Mouse (Mus musculus): Measurements from ENCODE around the gene H2-Aa.
A peak's percentile ranks its signal among the peaks of the same experiment; 100 is the strongest.

H2-Aa gene

DNA sequence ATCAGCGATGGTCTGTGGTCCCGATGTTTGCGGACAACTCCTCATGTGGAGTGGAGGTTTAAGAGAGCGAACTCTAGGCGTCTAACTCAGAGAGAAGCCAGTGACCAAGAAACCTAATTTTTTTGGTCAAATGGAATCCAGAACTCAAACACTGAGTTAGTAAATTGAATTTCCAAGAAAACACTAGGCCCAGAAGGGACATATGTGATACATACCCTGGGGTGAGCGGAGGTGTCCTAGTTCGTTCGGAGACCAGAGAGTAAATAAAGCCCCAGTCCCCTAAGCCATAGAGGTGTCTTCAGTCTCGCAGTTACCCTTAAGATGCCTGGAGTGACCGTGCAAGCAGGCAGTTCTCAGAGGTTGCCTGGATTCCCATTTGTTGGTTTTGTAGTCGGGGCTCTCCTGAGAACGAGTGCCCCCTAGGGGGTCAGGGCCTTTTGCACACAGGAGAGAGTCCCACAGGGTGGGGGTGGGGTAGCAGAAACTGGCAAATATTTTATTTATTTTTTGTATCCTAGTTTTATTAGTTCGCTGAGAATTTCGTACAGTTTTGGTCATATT is 23.7 kb downstream of the H2-Aa start:
- no peak for DNase-seq (ENCODE audit: low read depth, low spot score)

- DNase-seq (ENCODE audit: low read depth, low spot score), result peak; percentile 86
Measured at GRCm38 (mm10) chr17:34263068-34263467, 24.6 kb downstream of the H2-Aa start.

- DNase-seq (ENCODE audit: low read depth, low spot score), result peak; percentile 77
Measured at GRCm38 (mm10) chr17:34261502-34261901, 26.1 kb downstream of the H2-Aa start.

- no peak for DNase-seq (ENCODE audit: low read depth, low spot score)
Measured at GRCm38 (mm10) chr17:34260551-34260950, 27.1 kb downstream of the H2-Aa start.

GRCm38 (mm10) chr17:34257594-34258375 is 29.8 kb downstream of the H2-Aa start, which contains the start of gene H2-Ab1:
Gene H2-Ab1 (plus strand): TSS chr17:34257689.
- peak; percentile 44 for DNase-seq (ENCODE audit: low read depth, low spot score)

DNA sequence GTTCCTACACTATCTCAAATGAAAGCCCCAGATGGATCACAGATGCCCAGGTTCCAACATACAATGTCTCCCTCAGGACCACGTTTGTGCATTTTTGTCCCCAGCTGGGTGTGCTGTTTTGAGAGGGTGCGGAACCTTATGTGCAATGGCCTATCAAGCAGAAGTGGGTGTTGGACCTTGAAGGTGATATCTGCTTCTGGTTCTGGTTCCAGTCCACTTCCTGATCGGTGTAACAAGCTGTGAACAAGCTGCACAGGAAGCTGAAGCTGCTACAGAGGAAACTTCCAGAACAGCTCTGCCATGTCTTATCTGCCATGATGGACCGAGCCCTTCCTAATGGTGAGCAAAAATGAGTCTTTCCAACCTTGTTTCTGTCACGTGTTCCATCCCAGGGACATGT is 31.1 kb downstream of the H2-Aa start:
- DNase-seq (ENCODE audit: low read depth, low spot score), result no peak

GRCm38 (mm10) chr17:34251666-34252065 is 36.0 kb downstream of the H2-Aa start:
- no peak for DNase-seq (ENCODE audit: low read depth, low spot score)

DNA sequence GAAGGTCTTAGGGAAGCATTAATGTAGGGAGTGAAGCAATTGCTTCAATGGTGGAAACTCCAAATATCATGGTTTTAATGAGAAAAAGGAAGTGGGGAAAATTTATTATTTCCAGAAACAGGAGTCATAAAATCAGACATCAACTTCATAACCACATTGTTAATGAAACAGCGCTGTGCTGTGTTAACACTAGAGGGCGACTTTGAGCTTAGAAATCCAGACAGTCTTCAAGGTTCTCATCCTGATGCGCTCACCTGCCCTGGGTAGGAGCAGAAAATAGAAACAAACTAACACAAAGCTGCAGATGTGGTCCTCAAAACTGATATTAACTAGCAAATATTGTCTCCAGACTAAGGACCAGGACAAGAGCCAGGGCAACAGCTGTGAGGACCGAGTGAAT is 37.7 kb downstream of the H2-Aa start:
- peak; percentile 45 for DNase-seq (ENCODE audit: low read depth, low spot score)

DNA sequence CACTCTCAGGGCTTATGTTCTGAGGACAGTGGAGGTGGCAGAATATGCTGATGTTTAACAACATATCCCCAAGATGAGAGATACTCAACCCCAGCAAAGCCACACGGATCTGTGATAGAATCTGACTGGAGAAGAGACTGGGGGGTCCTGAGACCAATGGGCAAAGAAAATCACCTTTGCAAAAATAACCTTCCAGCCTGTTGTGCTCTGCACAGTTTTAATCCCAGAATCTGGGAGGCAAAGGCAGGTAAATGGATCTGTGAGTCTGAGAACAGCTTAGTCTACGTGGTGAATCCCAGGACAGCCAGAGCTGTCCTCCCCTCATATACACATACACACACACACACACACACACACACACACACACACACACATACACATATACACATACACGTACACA is 38.3 kb downstream of the H2-Aa start:
- DNase-seq (ENCODE audit: low read depth, low spot score), result no peak

GRCm38 (mm10) chr17:34248764-34249163 is 38.9 kb downstream of the H2-Aa start:
- no peak for DNase-seq (ENCODE audit: low read depth, low spot score)

GRCm38 (mm10) chr17:34247047-34247446 is 40.6 kb downstream of the H2-Aa start:
- DNase-seq (ENCODE audit: low read depth, low spot score), result no peak

GRCm38 (mm10) chr17:34244656-34245055 is 43.0 kb downstream of the H2-Aa start:
- no peak for DNase-seq (ENCODE audit: low read depth, low spot score)

GRCm38 (mm10) chr17:34240916-34241315 is 46.7 kb downstream of the H2-Aa start:
- DNase-seq (ENCODE audit: low read depth, low spot score), result no peak

- no peak for DNase-seq (ENCODE audit: low read depth, low spot score)
Measured at GRCm38 (mm10) chr17:34240366-34240765, 47.3 kb downstream of the H2-Aa start.

- no peak for DNase-seq (ENCODE audit: low read depth, low spot score)
Measured at GRCm38 (mm10) chr17:34239601-34240041, 48.0 kb downstream of the H2-Aa start.

GRCm38 (mm10) chr17:34238706-34239105 is 48.9 kb downstream of the H2-Aa start, which contains the start of gene H2-Ob:
Gene H2-Ob (plus strand): TSS chr17:34238903.
- no peak for DNase-seq (ENCODE audit: low read depth, low spot score)

GRCm38 (mm10) chr17:34237741-34238140 is 49.9 kb downstream of the H2-Aa start:
- DNase-seq (ENCODE audit: low read depth, low spot score), result no peak

- DNase-seq (ENCODE audit: low read depth, low spot score), result no peak
Measured at GRCm38 (mm10) chr17:34236691-34237090, 50.9 kb downstream of the H2-Aa start.

- peak; percentile 73 for DNase-seq (ENCODE audit: low read depth, low spot score)
Measured at GRCm38 (mm10) chr17:34234926-34235325, 52.7 kb downstream of the H2-Aa start.

All from mesoderm, embryonic 11.5 days (tissue).